Mouse (Mus musculus): ENCODE results near the gene Rhobtb1. TPM values are rescaled to one million over a fixed set of nuclear protein-coding genes. Genes with fewer than 3 reads are reported as not detected.

The Rhobtb1 gene
- polyA plus RNA-seq, 1 experiment from 2014 or later: 17.5 TPM

DNA sequence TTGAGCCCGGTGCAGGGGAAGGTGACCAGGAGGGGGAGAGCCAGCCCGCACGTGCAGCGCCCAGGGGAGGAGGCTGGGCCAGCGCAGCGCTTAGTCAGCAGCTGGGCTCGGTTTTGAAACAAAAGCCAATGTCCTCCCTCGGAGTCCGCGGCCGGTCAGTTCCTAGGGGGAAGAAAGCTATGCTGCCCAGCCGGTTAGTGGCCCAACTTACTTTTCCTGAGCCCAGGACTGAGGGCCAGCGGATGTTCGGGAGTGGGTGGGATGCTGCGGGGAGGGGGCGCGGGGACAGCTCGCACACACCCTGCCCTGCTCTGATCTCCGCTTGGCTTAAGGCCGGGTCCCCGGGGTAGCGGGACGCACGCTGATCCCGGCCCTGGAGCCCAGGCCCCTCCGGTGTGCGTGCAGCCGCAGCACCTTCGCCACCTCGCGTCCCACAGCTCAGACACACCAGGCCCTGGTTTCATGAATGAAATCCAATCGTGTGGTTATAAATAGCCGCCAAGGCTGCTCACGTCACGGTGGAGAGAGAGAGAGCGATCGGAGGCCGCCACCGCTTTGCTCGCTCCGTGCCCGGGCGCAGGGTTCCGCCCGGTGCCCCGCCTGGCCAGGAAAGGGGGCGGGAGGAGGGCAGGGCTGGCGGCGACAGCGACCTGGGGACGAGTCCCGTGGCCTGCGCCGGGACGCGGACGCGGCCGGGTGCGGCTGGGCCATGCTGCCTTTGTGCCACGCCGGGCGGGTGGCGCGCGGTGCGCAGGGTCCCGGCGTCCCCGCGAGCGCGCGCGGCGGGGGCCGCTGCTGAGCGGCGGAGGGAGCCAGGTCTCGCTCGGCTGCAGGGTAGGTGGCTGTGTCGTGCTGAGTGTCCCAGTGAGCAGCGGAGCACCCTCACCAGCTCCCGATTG lies 61.6 kb downstream of the Rhobtb1 start, which contains the start of gene A930033H14Rik:
A930033H14Rik (minus strand) TSS at position 557 of the 899 bp plus-strand sequence.
- no peaks in the 10 kb centered on the region for H3K4me1 ChIP-seq (ENCODE audit: control insufficient read depth, insufficient read depth, low read length)
- peak within 1 kb of the TSS; percentile 82 for H3K4me3 ChIP-seq (ENCODE audit: low read depth, low read length)
- ATAC-seq (replicated peaks; ENCODE audit: insufficient number of reproducible peaks, low FRiP score, low TSS enrichment, low read depth): peak; percentile 87
- peak within 1 kb of the TSS; percentile 96 for H3K9ac ChIP-seq (replicated peaks; ENCODE audit: low read length)
- WGBS: under 1% methylated on average over 75 of the region's 84 CpGs
- H3K36me3 ChIP-seq (replicated peaks; ENCODE audit: control insufficient read depth, insufficient read depth, low read depth, low read length): no peaks in the 10 kb centered on the region
- peak within 1 kb of the TSS; percentile 91 for H3K4me2 ChIP-seq (ENCODE audit: low read depth, low read length)
- DNase-seq (ENCODE audit: low spot score): peak; percentile 83
- peak within 1 kb of the TSS; percentile 95 for H3K27ac ChIP-seq (replicated peaks; ENCODE audit: low read depth, low read length)
- H3K9me3 ChIP-seq (replicated peaks; ENCODE audit: control insufficient read depth, low read length): no peaks in the 10 kb centered on the region
- no peaks in the 10 kb centered on the region for H3K27me3 ChIP-seq (ENCODE audit: control insufficient read depth, insufficient read depth, low read length)

DNA sequence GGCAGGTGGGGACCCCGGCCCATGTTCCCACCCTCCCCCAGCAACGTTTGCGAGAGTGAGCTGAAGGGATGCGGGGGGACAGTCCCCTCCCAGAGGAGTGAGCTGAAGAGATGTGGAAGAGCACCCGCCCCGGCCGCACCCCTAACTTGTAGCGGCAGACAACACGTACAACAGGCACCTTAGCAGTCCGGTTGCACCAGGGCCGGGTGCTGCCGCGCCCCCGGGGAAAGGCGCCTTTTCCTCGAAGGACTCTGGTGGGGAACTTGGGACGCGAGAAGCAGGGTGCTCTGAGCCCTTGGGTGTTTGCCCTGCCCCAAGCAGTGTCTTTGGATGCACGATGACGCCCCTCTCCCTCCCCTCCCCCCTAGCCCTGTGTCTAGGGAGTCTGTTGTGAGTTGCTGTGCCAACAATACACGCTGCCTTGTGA lies 62.2 kb downstream of the Rhobtb1 start:
- peak overlapping the region; percentile 91 for H3K4me2 ChIP-seq (ENCODE audit: low read depth, low read length)
- 0% methylated on average over 21 of the region's 21 CpGs for WGBS
- H3K27ac ChIP-seq (replicated peaks; ENCODE audit: low read depth, low read length): peak overlapping the region; percentile 95
- H3K36me3 ChIP-seq (replicated peaks; ENCODE audit: control insufficient read depth, insufficient read depth, low read depth, low read length): no peaks in the 10 kb centered on the region
- no peaks in the 10 kb centered on the region for H3K4me1 ChIP-seq (ENCODE audit: control insufficient read depth, insufficient read depth, low read length)
- ATAC-seq (replicated peaks; ENCODE audit: insufficient number of reproducible peaks, low FRiP score, low TSS enrichment, low read depth): peak; percentile 45
- H3K9me3 ChIP-seq (replicated peaks; ENCODE audit: control insufficient read depth, low read length): no peaks in the 10 kb centered on the region
- peak overlapping the region; percentile 96 for H3K9ac ChIP-seq (replicated peaks; ENCODE audit: low read length)
- peak overlapping the region; percentile 82 for H3K4me3 ChIP-seq (ENCODE audit: low read depth, low read length)
- H3K27me3 ChIP-seq (ENCODE audit: control insufficient read depth, insufficient read depth, low read length): no peaks in the 10 kb centered on the region
- DNase-seq (ENCODE audit: low spot score): peak; percentile 55

DNA sequence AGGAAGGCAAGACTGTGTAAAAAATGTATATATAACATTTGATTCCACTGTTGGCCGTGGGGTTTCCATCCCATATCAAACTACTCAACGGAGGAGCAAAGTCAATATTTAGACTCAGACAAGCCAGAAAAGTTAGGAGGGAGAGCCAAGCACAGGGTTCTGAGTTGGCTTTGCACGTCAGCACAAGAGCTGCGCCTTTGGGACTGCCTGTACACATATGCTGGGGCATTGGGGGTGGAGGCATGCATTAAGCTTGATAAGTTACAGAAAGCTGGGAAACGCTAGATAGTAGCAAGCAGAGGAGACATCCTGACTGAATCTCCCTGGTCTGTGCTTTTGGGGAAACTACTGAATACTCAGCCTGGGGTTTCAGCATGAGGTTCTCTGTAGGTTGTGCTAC lies 62.8 kb downstream of the Rhobtb1 start:
- H3K4me2 ChIP-seq (ENCODE audit: low read depth, low read length): peak overlapping the region; percentile 91
- H3K4me3 ChIP-seq (ENCODE audit: low read depth, low read length): peak overlapping the region; percentile 82
- H3K27me3 ChIP-seq (ENCODE audit: control insufficient read depth, insufficient read depth, low read length): no peaks in the 10 kb centered on the region
- ATAC-seq (replicated peaks; ENCODE audit: insufficient number of reproducible peaks, low FRiP score, low TSS enrichment, low read depth): no peak
- 45% methylated on average over 5 of the region's 5 CpGs for WGBS
- H3K36me3 ChIP-seq (replicated peaks; ENCODE audit: control insufficient read depth, insufficient read depth, low read depth, low read length): no peaks in the 10 kb centered on the region
- no peak overlapping the region for H3K27ac ChIP-seq (replicated peaks; ENCODE audit: low read depth, low read length)
- no peaks in the 10 kb centered on the region for H3K4me1 ChIP-seq (ENCODE audit: control insufficient read depth, insufficient read depth, low read length)
- DNase-seq (ENCODE audit: low spot score): peak; percentile 17
- H3K9me3 ChIP-seq (replicated peaks; ENCODE audit: control insufficient read depth, low read length): no peaks in the 10 kb centered on the region
- H3K9ac ChIP-seq (replicated peaks; ENCODE audit: low read length): peak overlapping the region; percentile 96

DNA sequence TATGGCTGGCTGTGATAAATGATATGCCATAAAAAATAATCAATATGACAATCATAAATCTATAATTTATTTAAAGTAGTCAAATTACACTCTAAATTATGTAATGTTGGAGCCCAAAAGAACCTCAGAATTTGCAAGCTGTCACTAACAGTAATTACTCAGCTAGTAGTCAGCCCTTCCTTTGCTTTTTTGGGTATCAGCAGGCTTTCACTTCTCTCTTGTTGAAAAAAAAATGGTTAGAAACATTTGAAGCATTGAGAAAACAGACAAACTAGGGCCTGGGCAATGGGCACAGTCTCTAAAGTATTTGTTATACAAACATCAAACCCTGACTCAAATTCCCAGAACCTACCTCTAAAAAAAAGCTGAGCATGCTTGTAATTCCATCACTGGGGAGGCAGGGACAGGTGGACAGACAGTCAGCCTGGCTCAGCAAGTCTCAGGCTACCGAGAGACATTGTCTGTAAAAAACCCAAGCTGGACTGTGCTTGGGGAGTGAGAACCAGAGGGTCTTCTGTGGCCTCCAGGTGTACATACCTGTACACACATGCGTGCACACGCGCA lies 66.0 kb downstream of the Rhobtb1 start:
- no peak for DNase-seq (ENCODE audit: low spot score)
- WGBS: 86% methylated on average over 4 of the region's 4 CpGs
- Histone ChIP-seq H3K27me3 (ENCODE audit: control insufficient read depth, insufficient read depth, low read length) (no peaks in the 10 kb centered on the region), H3K4me1 (ENCODE audit: control insufficient read depth, insufficient read depth, low read length) (no peaks in the 10 kb centered on the region), H3K36me3 (replicated peaks; ENCODE audit: control insufficient read depth, insufficient read depth, low read depth, low read length) (no peaks in the 10 kb centered on the region; the same call in 1 of the 2 replicates), H3K9me3 (replicated peaks; ENCODE audit: control insufficient read depth, low read length) (no peaks in the 10 kb centered on the region), H3K4me2 (ENCODE audit: low read depth, low read length) (no peak overlapping the region), H3K4me3 (ENCODE audit: low read depth, low read length) (no peak overlapping the region), H3K27ac (replicated peaks; ENCODE audit: low read depth, low read length) (no peak overlapping the region), H3K9ac (replicated peaks; ENCODE audit: low read length) (no peak overlapping the region)
- no peak for ATAC-seq (replicated peaks; ENCODE audit: insufficient number of reproducible peaks, low FRiP score, low TSS enrichment, low read depth)

DNA sequence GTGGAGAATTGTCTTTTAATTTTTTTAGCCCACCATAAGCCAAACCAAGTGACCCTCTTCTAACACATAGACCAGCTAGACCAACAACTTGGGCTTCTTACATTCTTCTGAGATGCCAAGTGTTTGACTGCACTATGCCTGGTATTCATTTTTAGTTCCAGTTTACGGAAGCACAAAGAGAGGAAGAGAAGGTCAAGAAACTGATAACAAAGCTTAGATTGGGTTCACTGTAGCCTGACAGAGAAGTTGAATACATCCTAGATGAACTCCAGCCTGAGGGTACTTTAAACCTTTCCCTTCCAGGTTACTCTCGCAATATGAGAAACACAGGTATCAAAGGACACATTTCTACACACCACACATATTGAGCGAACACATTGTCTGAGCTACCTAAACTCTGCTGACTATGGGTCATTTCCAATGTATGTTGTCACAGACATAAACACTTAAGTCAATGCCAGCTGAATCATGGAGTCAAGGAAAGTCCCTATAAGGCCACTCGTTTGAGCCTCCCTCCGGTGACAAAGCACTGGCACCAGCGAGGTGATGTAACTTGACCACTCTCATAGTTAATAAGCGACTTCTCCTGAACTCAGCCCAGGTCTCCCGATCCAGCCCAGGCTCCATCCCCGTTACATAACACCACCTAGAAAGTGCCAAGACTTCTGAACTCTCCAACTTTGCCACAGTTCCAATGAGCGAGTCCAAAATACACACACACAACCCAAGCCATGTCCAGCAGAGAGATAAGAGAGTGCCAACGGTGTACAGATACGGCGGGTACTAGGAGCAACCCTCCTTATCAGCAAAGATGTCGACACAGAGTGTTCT lies 67.4 kb downstream of the Rhobtb1 start:
- no peak for ATAC-seq (replicated peaks; ENCODE audit: insufficient number of reproducible peaks, low FRiP score, low TSS enrichment, low read depth)
- Histone ChIP-seq H3K9ac (replicated peaks; ENCODE audit: low read length) (no peak overlapping the region), H3K36me3 (replicated peaks; ENCODE audit: control insufficient read depth, insufficient read depth, low read depth, low read length) (no peaks in the 10 kb centered on the region; the same call in 1 of the 2 replicates), H3K4me1 (ENCODE audit: control insufficient read depth, insufficient read depth, low read length) (no peaks in the 10 kb centered on the region), H3K27ac (replicated peaks; ENCODE audit: low read depth, low read length) (no peak overlapping the region), H3K27me3 (ENCODE audit: control insufficient read depth, insufficient read depth, low read length) (no peaks in the 10 kb centered on the region), H3K4me3 (ENCODE audit: low read depth, low read length) (no peak overlapping the region), H3K4me2 (ENCODE audit: low read depth, low read length) (no peak overlapping the region), H3K9me3 (replicated peaks; ENCODE audit: control insufficient read depth, low read length) (no peaks in the 10 kb centered on the region)
- no peak for DNase-seq (ENCODE audit: low spot score)
- WGBS: 91% methylated on average over 14 of the region's 14 CpGs

DNA sequence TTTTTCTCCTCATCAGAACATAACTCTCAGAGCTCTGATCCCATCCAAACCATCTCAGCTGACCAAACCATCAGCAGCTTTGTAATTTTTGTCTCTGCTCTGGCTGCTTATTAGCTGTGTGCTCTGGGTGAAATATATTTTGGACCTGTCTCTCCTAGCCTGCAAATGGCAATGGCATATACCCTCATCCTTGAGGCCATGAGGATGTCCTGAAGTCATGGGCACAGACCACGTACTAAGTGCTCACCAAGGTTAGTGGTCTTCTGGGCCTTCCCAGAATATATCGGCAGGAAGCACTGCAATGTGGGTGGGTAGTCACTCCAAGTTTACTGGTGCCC lies 68.0 kb downstream of the Rhobtb1 start:
- no peaks in the 10 kb centered on the region; the same call in 1 of the 2 replicates for H3K36me3 ChIP-seq (replicated peaks; ENCODE audit: control insufficient read depth, insufficient read depth, low read depth, low read length)
- no peak overlapping the region for H3K4me3 ChIP-seq (ENCODE audit: low read depth, low read length)
- H3K9ac ChIP-seq (replicated peaks; ENCODE audit: low read length): no peak overlapping the region
- WGBS: 93% methylated on average over 2 of the region's 2 CpGs
- H3K27ac ChIP-seq (replicated peaks; ENCODE audit: low read depth, low read length): no peak overlapping the region
- no peaks in the 10 kb centered on the region for H3K9me3 ChIP-seq (replicated peaks; ENCODE audit: control insufficient read depth, low read length)
- no peaks in the 10 kb centered on the region for H3K27me3 ChIP-seq (ENCODE audit: control insufficient read depth, insufficient read depth, low read length)
- H3K4me2 ChIP-seq (ENCODE audit: low read depth, low read length): no peak overlapping the region
- DNase-seq (ENCODE audit: low spot score) (no peak), ATAC-seq (replicated peaks; ENCODE audit: insufficient number of reproducible peaks, low FRiP score, low TSS enrichment, low read depth) (no peak)
- no peaks in the 10 kb centered on the region for H3K4me1 ChIP-seq (ENCODE audit: control insufficient read depth, insufficient read depth, low read length)

DNA sequence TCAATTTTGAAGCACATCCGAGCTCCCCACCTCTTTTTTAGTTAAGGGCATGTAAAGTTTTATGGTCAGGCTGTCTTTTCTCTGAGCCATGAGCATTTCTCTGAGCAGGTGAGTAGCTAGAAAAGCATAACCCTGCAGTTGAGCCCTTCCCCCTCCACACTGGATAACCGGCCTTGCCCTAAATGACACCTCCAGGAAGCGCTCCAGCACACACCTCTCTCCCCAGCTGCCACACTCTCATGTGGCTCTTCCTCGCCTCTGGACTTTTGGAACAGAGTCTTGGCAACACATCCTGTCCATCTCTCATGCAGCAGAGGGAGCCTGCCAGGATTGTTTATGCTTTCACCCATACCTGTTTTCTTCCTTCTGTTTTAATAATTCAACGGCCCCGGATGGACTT lies 69.1 kb downstream of the Rhobtb1 start:
- no peaks in the 10 kb centered on the region; the same call in none of the 2 replicates for H3K36me3 ChIP-seq (replicated peaks; ENCODE audit: control insufficient read depth, insufficient read depth, low read depth, low read length)
- 82% methylated on average over 6 of the region's 6 CpGs for WGBS
- H3K27me3 ChIP-seq (ENCODE audit: control insufficient read depth, insufficient read depth, low read length): no peaks in the 10 kb centered on the region
- H3K9me3 ChIP-seq (replicated peaks; ENCODE audit: control insufficient read depth, low read length): no peaks in the 10 kb centered on the region
- no peak overlapping the region for H3K4me2 ChIP-seq (ENCODE audit: low read depth, low read length)
- no peak for ATAC-seq (replicated peaks; ENCODE audit: insufficient number of reproducible peaks, low FRiP score, low TSS enrichment, low read depth)
- no peak overlapping the region for H3K9ac ChIP-seq (replicated peaks; ENCODE audit: low read length)
- no peak overlapping the region for H3K4me3 ChIP-seq (ENCODE audit: low read depth, low read length)
- H3K27ac ChIP-seq (replicated peaks; ENCODE audit: low read depth, low read length): no peak overlapping the region
- no peak for DNase-seq (ENCODE audit: low spot score)
- no peaks in the 10 kb centered on the region for H3K4me1 ChIP-seq (ENCODE audit: control insufficient read depth, insufficient read depth, low read length)
